Mouse (Mus musculus) neural tube, embryonic 14.5 days (tissue): Measurements from ENCODE around the gene Wnt7b. TPM values are rescaled to one million over a fixed set of nuclear protein-coding genes. Genes with fewer than 3 reads are reported as not detected.

Experiments
- ATAC-seq: fragments of 200-750 bp; cut with Nextera tagmentation; 2 replicates; pipeline ENCODE4 v1.8.0; 2017; ENCODE audit warnings: low read depth, mild to moderate bottlenecking, moderate TSS enrichment, moderate library complexity
- H3K27ac ChIP-seq: fragments of 300-500 bp; sonication (generic); 2 replicates; pipeline ENCODE4 v1.5.1; 2014; ENCODE audit warnings: low read depth, mild to moderate bottlenecking, control low read depth, low read length, moderate library complexity, mixed read lengths
- H3K27me3 ChIP-seq: fragments of 300-500 bp; sonication (generic); 2 replicates; pipeline ENCODE4 v1.6.1; 2014; ENCODE audit warnings: low read length; ENCODE audit not compliant: control insufficient read depth, insufficient read depth
- H3K36me3 ChIP-seq: fragments of 300-500 bp; sonication (generic); 2 replicates; pipeline ENCODE4 v1.6.1; 2014; ENCODE audit warnings: low read length, mixed read lengths; ENCODE audit not compliant: control insufficient read depth, insufficient read depth
- H3K4me1 ChIP-seq: fragments of 300-500 bp; sonication (generic); 2 replicates; pipeline ENCODE4 v1.6.1; 2014; ENCODE audit warnings: low read length; ENCODE audit not compliant: control insufficient read depth, insufficient read depth
- H3K4me2 ChIP-seq: fragments of 300-500 bp; sonication (generic); 2 replicates; pipeline ENCODE4 v1.6.1; 2014; ENCODE audit warnings: mild to moderate bottlenecking, low read depth, low read length, control low read depth
- H3K4me3 ChIP-seq: fragments of 300-500 bp; sonication (generic); 2 replicates; pipeline ENCODE4 v1.5.1; 2014; ENCODE audit warnings: low read depth, low read length, control low read depth, mixed read lengths
- H3K9ac ChIP-seq: fragments of 300-500 bp; sonication (generic); replicated peaks from 2 replicates; pipeline ENCODE4 v1.6.1; 2014; ENCODE audit warnings: low read depth, mild to moderate bottlenecking, control low read depth, low read length, mixed read lengths
- H3K9me3 ChIP-seq: fragments of 300-500 bp; sonication (generic); 2 replicates; pipeline ENCODE4 v1.6.1; 2016; ENCODE audit warnings: low read length; ENCODE audit not compliant: control insufficient read depth
- WGBS: fragments of 180-500 bp; shearing (Covaris S2); extraction: QIAGEN DNeasy Blood & Tissue Kit; methylation state at CpG from one replicate; pipeline ENCODE4 v1.1.7; 2014; 5-methylcytosine and 5-hydroxymethylcytosine counted together
- polyA plus RNA-seq: library from polyadenylated mRNA; unstranded; fragments of >200 nt; fragmentation: Nextera tagmentation; extraction: Ambion mirVana; gene quantifications from 2 replicates; pipeline ENCODE4 v1.2.1, GENCODE M21; 2014

Wnt7b gene
- polyA plus RNA-seq, 1 experiment from 2014 or later: 17.3 TPM

GRCm38 (mm10) chr15:85564966-85565365, 17.3 kb downstream of the Wnt7b start:
- ATAC-seq: no peak
- Histone ChIP-seq H3K4me1 (peaks cover 4% of the 10 kb centered on the region; the same call in 1 of the 2 replicates), H3K4me2 (no peak overlapping the region), H3K9ac (no peak overlapping the region), H3K27me3 (no peaks in the 10 kb centered on the region), H3K27ac (no peak overlapping the region), H3K36me3 (no peaks in the 10 kb centered on the region), H3K4me3 (no peak overlapping the region), H3K9me3 (no peaks in the 10 kb centered on the region; the same call in 1 of the 2 replicates)
- WGBS: 55% methylated on average over 5 of the region's 5 CpGs

- ATAC-seq: no peak
- Histone ChIP-seq H3K27me3 (no peaks in the 10 kb centered on the region), H3K4me3 (no peak overlapping the region)
Measured at GRCm38 (mm10) chr15:85564034-85564769, 18.1 kb downstream of the Wnt7b start.

GRCm38 (mm10) chr15:85561953-85562352, 20.3 kb downstream of the Wnt7b start:
- Histone ChIP-seq H3K9me3 (no peaks in the 10 kb centered on the region; the same call in 1 of the 2 replicates), H3K27ac (no peak overlapping the region), H3K4me3 (no peak overlapping the region), H3K9ac (no peak overlapping the region), H3K27me3 (no peaks in the 10 kb centered on the region), H3K4me2 (no peak overlapping the region), H3K4me1 (peaks cover 4% of the 10 kb centered on the region; the same call in 1 of the 2 replicates), H3K36me3 (no peaks in the 10 kb centered on the region)
- 53% methylated on average over 12 of the region's 12 CpGs for WGBS
- ATAC-seq: no peak

More at GRCm38 (mm10) chr15:85564034-85564769, 18.1 kb downstream of the Wnt7b start:
- H3K9me3 ChIP-seq: no peaks in the 10 kb centered on the region; the same call in 1 of the 2 replicates
- H3K27ac ChIP-seq: no peak overlapping the region
- H3K36me3 ChIP-seq: no peaks in the 10 kb centered on the region
- 78% methylated on average over 13 of the region's 13 CpGs for WGBS
- peaks cover 4% of the 10 kb centered on the region; the same call in 1 of the 2 replicates for H3K4me1 ChIP-seq
- no peak overlapping the region for H3K9ac ChIP-seq
- H3K4me2 ChIP-seq: no peak overlapping the region

- no peak for ATAC-seq
- Histone ChIP-seq H3K27ac (no peak overlapping the region), H3K9me3 (no peaks in the 10 kb centered on the region; the same call in 1 of the 2 replicates)
Measured at GRCm38 (mm10) chr15:85560830-85561229, 21.4 kb downstream of the Wnt7b start.

GRCm38 (mm10) chr15:85558840-85559540, 23.3 kb downstream of the Wnt7b start:
- 82% methylated on average over 25 of the region's 25 CpGs for WGBS
- Histone ChIP-seq H3K27me3 (no peaks in the 10 kb centered on the region), H3K9ac (no peak overlapping the region), H3K4me1 (no peaks in the 10 kb centered on the region), H3K36me3 (no peaks in the 10 kb centered on the region), H3K4me3 (no peak overlapping the region), H3K4me2 (no peak overlapping the region), H3K9me3 (no peaks in the 10 kb centered on the region; the same call in 1 of the 2 replicates), H3K27ac (0 out of 2 replicates have a peak overlapping the region, but pooled peaks have one; percentile 16)
- ATAC-seq: no peak

More at GRCm38 (mm10) chr15:85560830-85561229, 21.4 kb downstream of the Wnt7b start:
- Histone ChIP-seq H3K27me3 (no peaks in the 10 kb centered on the region), H3K36me3 (no peaks in the 10 kb centered on the region), H3K4me3 (no peak overlapping the region), H3K4me1 (no peaks in the 10 kb centered on the region), H3K9ac (no peak overlapping the region), H3K4me2 (no peak overlapping the region)
- 67% methylated on average over 11 of the region's 11 CpGs for WGBS

GRCm38 (mm10) chr15:85555799-85556198, 26.5 kb downstream of the Wnt7b start:
- Histone ChIP-seq H3K9ac (no peak overlapping the region), H3K4me1 (no peaks in the 10 kb centered on the region), H3K9me3 (no peaks in the 10 kb centered on the region), H3K27ac (no peak overlapping the region), H3K4me2 (no peak overlapping the region), H3K4me3 (no peak overlapping the region), H3K27me3 (no peaks in the 10 kb centered on the region), H3K36me3 (no peaks in the 10 kb centered on the region)
- no peak for ATAC-seq
- 61% methylated on average over 10 of the region's 10 CpGs for WGBS

GRCm38 (mm10) chr15:85553421-85553820, 28.9 kb downstream of the Wnt7b start:
- no peak overlapping the region for H3K4me2 ChIP-seq
- H3K27ac ChIP-seq: no peak overlapping the region
- no peaks in the 10 kb centered on the region for H3K9me3 ChIP-seq
- H3K4me3 ChIP-seq: no peak overlapping the region
- H3K27me3 ChIP-seq: no peaks in the 10 kb centered on the region
- H3K4me1 ChIP-seq: no peaks in the 10 kb centered on the region
- H3K36me3 ChIP-seq: no peaks in the 10 kb centered on the region
- no peak for ATAC-seq
- H3K9ac ChIP-seq: no peak overlapping the region
- 84% methylated on average over 11 of the region's 11 CpGs for WGBS

GRCm38 (mm10) chr15:85546500-85546899, 35.8 kb downstream of the Wnt7b start:
- Histone ChIP-seq H3K4me2 (no peak overlapping the region), H3K27me3 (no peaks in the 10 kb centered on the region), H3K9me3 (no peaks in the 10 kb centered on the region), H3K27ac (no peak overlapping the region), H3K36me3 (no peaks in the 10 kb centered on the region), H3K9ac (no peak overlapping the region), H3K4me1 (no peaks in the 10 kb centered on the region), H3K4me3 (no peak overlapping the region)
- WGBS: 72% methylated on average over 4 of the region's 4 CpGs
- no peak for ATAC-seq

- ATAC-seq: no peak
- no peaks in the 10 kb centered on the region for H3K4me1 ChIP-seq
- H3K27ac ChIP-seq: no peak overlapping the region
- no peaks in the 10 kb centered on the region for H3K36me3 ChIP-seq
- H3K4me3 ChIP-seq: no peak overlapping the region
- H3K4me2 ChIP-seq: no peak overlapping the region
- H3K9me3 ChIP-seq: no peaks in the 10 kb centered on the region
- WGBS: 91% methylated on average over 5 of the region's 5 CpGs
- no peak overlapping the region for H3K9ac ChIP-seq
- no peaks in the 10 kb centered on the region for H3K27me3 ChIP-seq
Measured at GRCm38 (mm10) chr15:85545369-85545768, 36.9 kb downstream of the Wnt7b start.
